Mouse (Mus musculus) WW6 (cell line): ENCODE data around the gene Snapc2.

Source experiments
- DNase-seq: peaks from one replicate; pipeline ENCODE4 v3.0.0-alpha.2; 2013; ENCODE audit warnings: low read depth, low spot score

Gene Snapc2

DNA sequence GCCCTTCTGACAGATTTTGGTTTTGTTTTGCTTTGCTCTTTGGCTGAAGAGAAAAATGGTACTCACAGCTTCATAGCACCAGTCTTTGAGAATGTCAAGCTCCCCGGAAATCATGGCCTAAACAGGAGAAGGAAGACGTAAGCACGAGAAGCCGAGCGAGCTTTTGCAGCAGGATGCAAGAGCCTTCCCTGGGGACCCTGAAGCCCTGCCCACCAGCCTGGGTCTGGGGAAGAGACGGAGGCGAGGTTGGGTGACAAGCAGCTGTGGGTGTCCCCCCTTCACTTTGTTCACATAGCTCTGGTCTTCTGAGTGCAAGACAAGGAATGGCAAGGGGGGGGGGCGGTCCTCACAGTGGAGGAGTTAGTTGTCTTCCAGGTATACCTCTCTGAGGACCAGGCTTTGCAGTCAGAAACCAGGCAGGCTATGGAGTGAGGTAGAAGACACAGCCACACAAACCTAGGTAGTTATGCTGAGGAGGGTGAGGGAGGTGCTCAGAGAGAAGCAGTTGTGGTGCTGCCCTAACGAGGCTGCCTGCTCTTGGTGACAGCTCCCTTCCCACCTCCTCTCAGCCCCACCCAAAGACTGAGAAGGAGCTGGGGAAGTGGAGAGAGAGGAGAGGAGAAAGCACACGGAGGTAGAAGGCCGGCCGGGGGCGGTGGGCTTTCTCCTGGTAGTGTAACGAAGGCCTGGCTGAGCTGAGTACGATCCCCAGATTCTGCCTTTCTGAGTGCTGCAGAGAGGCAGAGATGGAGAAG, 12.5 kb downstream of the Snapc2 start:
- DNase-seq = no peak

DNA sequence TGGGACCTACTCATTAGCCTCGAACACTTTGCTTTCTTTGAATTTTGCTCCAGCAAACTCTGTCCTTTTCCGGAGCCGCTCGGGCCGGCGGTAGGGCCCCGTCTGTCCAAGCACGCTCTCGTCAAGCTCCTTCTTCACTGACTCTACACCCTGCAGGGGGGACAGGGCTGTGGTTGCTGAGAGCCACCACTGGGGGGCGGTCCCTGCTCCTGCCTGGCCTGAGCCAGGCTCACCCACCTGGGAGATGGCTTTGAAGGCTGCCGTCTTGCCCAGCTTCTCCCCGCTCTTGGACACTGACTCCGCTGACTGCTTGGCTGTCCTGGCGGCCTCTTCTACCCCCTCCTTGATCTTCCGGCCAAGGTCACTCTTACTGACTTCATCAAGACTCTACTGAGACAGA, 14.7 kb downstream of the Snapc2 start:
- DNase-seq = no peak

DNA sequence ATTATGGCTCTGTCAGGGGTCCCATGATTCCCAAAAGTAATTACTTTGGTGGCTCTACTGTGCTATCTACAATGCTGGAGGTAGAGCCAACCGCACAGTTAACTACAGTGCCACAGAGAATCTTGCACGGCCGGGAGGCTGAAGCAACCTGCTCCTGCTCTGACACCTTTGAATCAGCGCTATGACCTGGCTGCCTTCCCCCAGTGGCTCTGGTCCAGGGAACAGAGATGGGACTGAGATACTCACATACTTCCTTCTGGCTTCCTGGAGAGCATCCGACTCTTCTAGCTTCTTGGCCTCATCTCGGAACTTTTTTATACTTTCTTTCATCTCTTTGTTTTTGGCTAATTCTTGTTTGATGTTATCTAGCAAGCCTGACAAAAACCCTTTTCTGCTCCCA, 16.7 kb downstream of the Snapc2 start:
- DNase-seq = no peak

DNA sequence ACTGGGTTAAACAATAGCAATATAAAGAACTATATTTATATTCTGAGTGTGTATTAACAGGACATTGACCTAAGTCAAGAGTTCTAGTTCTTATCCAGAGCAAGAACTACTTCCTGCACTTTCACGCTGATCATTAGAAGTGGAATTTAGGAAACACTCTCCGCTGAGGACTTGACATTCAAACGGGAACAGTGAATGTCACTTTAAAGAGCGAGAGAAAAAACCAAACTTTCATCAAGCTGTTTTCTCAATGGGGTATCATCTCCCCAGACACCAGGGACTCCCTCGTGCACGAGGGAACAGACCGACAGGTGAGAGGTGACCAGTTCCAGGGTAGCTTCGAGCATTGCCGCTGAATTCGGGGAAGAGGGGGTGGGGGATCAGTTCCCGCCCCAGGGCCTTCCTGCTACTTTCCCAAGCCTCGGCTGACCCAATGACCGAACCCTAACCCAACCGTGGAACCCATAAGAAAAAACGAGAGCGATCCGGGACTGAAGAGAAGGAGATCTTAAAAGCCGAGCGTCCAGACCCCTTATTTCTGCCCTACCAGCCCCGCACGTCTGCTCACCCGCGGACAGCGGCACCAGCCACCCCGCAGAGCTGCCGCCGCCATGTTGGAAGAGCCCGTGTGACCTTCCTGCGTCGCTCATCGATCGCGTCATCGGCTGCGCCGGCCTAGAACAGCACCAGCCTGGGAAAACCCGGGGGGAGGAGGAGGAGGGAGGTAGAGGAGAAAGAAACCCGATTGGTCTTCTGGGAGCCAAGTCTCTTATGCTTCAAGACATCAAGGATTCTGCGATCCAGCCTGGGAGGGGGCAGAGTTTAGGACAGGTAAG, 22.6 kb downstream of the Snapc2 start, which contains the start of gene Timm44:
Gene Timm44 (minus strand): TSS at position 639 of the 836 bp plus-strand sequence.
- DNase-seq = peak; percentile 97

DNA sequence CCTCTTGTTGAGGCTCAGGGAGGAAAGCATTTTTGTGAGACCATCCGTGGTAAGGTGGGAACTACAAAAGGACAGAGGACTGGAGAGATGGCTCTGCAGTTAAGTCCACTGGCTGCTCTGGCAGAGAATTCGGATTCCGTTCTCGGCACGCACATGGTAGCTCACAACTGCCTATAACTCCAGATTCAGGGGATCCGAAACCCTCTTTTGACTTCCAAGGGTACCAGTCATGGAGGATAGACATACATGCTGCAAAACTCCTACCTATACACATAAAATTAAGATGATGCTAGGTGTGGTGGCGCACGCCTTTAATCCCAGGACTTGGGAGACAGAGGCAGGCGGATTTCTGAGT, 23.2 kb downstream of the Snapc2 start:
- DNase-seq = no peak

DNA sequence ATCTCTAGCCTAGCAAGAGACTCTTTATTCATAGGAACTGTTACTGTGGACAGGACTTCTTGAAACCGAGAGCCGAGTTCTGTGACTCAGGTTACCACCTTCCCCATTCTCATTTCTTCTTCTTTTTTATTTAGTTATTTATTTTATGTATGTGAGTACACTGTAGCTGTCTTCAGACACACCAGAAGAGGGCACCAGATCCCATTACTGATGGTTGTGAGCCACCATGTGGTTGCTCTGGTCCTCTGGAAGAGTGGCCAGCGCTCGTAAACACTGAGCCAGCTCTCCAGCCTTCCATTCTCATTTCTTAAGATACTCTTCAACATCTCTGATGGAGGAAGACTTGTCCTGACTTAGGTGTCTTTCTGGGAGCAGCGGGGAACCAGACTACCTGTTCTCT, 39.9 kb downstream of the Snapc2 start:
- no peak for DNase-seq

DNA sequence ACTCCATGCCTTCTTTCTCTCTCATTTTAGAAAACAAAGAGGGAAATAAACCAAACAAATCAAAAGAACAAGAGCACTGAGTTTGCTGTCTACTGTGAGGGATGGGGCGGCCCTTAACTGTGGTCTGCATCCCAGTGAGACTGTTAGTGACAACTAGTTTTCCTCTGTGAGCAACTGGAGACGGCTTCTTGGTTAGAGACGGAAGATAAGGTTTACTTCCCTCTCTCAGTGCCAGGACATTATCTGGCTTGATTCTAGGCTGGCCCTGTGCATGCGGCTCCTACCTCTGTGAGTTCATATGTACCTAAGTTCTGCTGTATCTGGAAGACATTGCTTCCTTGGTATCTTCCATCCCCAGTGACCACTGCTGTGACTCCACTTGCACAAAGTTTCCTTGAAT, 44.9 kb downstream of the Snapc2 start:
- no peak for DNase-seq

DNA sequence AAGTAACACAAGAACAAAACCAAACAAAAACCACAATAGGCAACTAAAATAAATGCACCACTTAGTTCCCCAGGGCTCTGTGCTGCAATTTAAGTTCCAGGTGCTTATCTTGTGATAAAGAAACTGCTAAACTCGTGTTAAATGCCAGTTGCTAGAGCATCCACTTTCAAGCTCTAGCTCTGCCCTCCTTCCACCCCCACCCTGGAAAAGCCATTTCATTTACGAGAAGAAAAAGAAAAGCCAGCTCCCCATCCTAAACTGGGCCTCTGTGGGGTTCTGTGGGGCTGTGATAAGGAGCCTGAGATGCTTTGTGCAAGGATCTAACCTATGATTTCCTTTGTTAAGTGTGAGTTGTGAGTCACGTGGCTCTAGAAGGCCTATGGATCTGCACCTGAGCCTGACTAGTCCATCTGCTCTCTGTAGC, 51.3 kb downstream of the Snapc2 start:
- no peak for DNase-seq
